8 mouse cellular contexts compared by ENCODE assay signal in the genomic region with DNA sequence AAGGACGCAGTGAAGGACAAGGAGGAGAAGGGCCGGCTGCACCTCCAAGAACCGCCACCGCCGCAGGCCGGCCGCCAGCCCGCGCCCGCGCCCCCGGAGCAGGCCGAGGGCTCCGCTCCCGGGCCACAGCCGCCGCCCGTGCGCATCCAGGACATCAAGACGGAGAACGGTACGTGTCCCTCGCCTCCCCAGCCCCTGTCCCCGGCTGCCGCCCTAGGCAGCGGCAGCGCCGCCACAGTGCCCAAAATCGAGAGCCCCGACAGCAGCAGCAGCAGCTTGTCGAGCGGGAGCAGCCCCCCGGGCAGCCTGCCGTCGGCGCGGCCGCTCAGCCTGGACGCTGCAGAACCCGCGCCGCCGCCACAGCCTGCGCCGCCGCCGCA. TPM values are rescaled to one million over a fixed set of nuclear protein-coding genes. Genes with fewer than 3 reads are reported as not detected.
DNase-seq lines count a peak whose midpoint lies in the region; ATAC-seq and TF ChIP-seq lines count a peak whose summit lies in the region.

No protein-coding gene starts in this region.

- under 1% methylated on average over 36 of the region's 47 CpGs for WGBS in kidney, postnatal 0 days
- WGBS in heart, embryonic 15.5 days, result 0% methylated on average over 37 of the region's 47 CpGs
- 1% methylated on average over 46 of the region's 47 CpGs for WGBS in liver, embryonic 16.5 days (ENCODE audit: insufficient replicate concordance)

- peak overlapping the region; percentile 85 for H3K4me2 ChIP-seq in kidney, postnatal 0 days (ENCODE audit: low read length)
- H3K4me2 ChIP-seq in heart, embryonic 15.5 days, result peak overlapping the region; percentile 96
- peak overlapping the region; percentile 78; the same call in 1 of the 2 replicates for H3K4me2 ChIP-seq in liver, embryonic 16.5 days (ENCODE audit: low read depth, low read length)

- no peak for TF ChIP-seq CTCF in kidney, postnatal 0 days (IDR thresholded peaks at IDR 0.05; ENCODE audit: low read depth)

- peaks cover 12% of the 10 kb centered on the region; the same call in 1 of the 2 replicates for H3K4me1 ChIP-seq in kidney, postnatal 0 days (replicated peaks; ENCODE audit: insufficient read depth, low read length)
- H3K4me1 ChIP-seq in heart, embryonic 15.5 days (replicated peaks), result peaks cover 41% of the 10 kb centered on the region
- H3K4me1 ChIP-seq in liver, embryonic 16.5 days (ENCODE audit: control insufficient read depth, low read depth, low read length), result peaks cover 15% of the 10 kb centered on the region

- peak overlapping the region; percentile 87 for H3K4me3 ChIP-seq in kidney, postnatal 0 days (replicated peaks; ENCODE audit: low read depth, low read length)
- H3K4me3 ChIP-seq in heart, embryonic 15.5 days, result peak overlapping the region; percentile 65
- peak overlapping the region; percentile 59 for H3K4me3 ChIP-seq in liver, embryonic 16.5 days (ENCODE audit: low read depth, low read length)

- peak overlapping the region; percentile 97 for H3K27ac ChIP-seq in kidney, postnatal 0 days
- peak overlapping the region; percentile 91 for H3K27ac ChIP-seq in heart, embryonic 15.5 days
- H3K27ac ChIP-seq in liver, embryonic 16.5 days (ENCODE audit: low read length), result no peak overlapping the region

- no peak for ATAC-seq in kidney, postnatal 0 days (replicated peaks; ENCODE audit: low FRiP score, low read depth)
- ATAC-seq in heart, embryonic 15.5 days (replicated peaks; ENCODE audit: insufficient number of reproducible peaks, insufficient read depth, low FRiP score, low read depth), result no peak
- no peak for ATAC-seq in liver, embryonic 16.5 days (ENCODE audit: low read depth)

- no peaks in the 10 kb centered on the region for H3K9me3 ChIP-seq in kidney, postnatal 0 days (replicated peaks; ENCODE audit: low read length)
- no peaks in the 10 kb centered on the region for H3K9me3 ChIP-seq in heart, embryonic 15.5 days (replicated peaks)
- H3K9me3 ChIP-seq in liver, embryonic 16.5 days (replicated peaks; ENCODE audit: control insufficient read depth, low read length), result no peaks in the 10 kb centered on the region

- no peaks in the 10 kb centered on the region for H3K27me3 ChIP-seq in kidney, postnatal 0 days (ENCODE audit: insufficient read depth, low read length)
- H3K27me3 ChIP-seq in heart, embryonic 15.5 days, result peaks cover 66% of the 10 kb centered on the region
- peaks cover 93% of the 10 kb centered on the region for H3K27me3 ChIP-seq in liver, embryonic 16.5 days (ENCODE audit: control insufficient read depth, insufficient read depth, low read depth, low read length)

- no peaks in the 10 kb centered on the region for H3K36me3 ChIP-seq in kidney, postnatal 0 days (ENCODE audit: insufficient read depth, low read length)
- no peaks in the 10 kb centered on the region for H3K36me3 ChIP-seq in heart, embryonic 15.5 days
- no peaks in the 10 kb centered on the region for H3K36me3 ChIP-seq in liver, embryonic 16.5 days (ENCODE audit: control insufficient read depth, insufficient read depth)

- DNase-seq in kidney, postnatal 0 days (ENCODE audit: low spot score), result no peak
- DNase-seq in kidney, postnatal 25 days, result no peak
- peak; percentile 47 for DNase-seq in adrenal gland, postnatal 14 days
- no peak for DNase-seq in cerebellum, adult 9-10 months
- DNase-seq in spleen, adult 18-20 months, result no peak
- no peak for DNase-seq in retina, postnatal 1 day

- H3K9ac ChIP-seq in kidney, postnatal 0 days (ENCODE audit: low read depth, low read length), result peak overlapping the region; percentile 93
- peak overlapping the region; percentile 76 for H3K9ac ChIP-seq in heart, embryonic 15.5 days
- no peak overlapping the region for H3K9ac ChIP-seq in liver, embryonic 16.5 days (ENCODE audit: low read depth, low read length)

RNA-seq across cellular contexts. Expression of gene Foxc1, which starts 1.3 kb away (rescaled TPM):
- 5.7 and 7.6 TPM in 2 replicates for polyA plus RNA-seq in kidney, postnatal 0 days (2015; fragmentation: Nextera tagmentation; extraction: Ambion mirVana)
- 7.1 TPM in 2 replicates for total RNA-seq in adrenal gland, postnatal 14 days (2021)
- 1.9 and 2.2 TPM in 2 replicates for polyA plus RNA-seq in heart, embryonic 15.5 days (2015; fragmentation: Nextera tagmentation; extraction: Ambion mirVana)
- polyA plus RNA-seq in liver, embryonic 16.5 days (2015; fragmentation: Nextera tagmentation; extraction: Ambion mirVana), result not detected in 2 replicates
